Mouse (Mus musculus): ENCODE results near the gene Gm5458. TPM values are rescaled to one million over a fixed set of nuclear protein-coding genes. Genes with fewer than 3 reads are reported as not detected.
"Not testable (repeated sequence)": the region's sequence is repeated elsewhere in the genome, so short reads cannot be mapped to it uniquely, and the experiment has no call there.

The Gm5458 gene
- polyA plus RNA-seq (2014; fragmentation: Nextera tagmentation; extraction: Ambion mirVana), result not detected in 2 replicates

- ATAC-seq (ENCODE audit: insufficient number of reproducible peaks, insufficient read depth, low FRiP score, low read depth); H3K9ac ChIP-seq (replicated peaks; ENCODE audit: low read depth, low read length); H3K4me3 ChIP-seq (ENCODE audit: low read depth, low read length); H3K36me3 ChIP-seq (ENCODE audit: control insufficient read depth, insufficient read depth, low read length); H3K9me3 ChIP-seq (ENCODE audit: control insufficient read depth, low read depth, low read length); H3K4me2 ChIP-seq (replicated peaks; ENCODE audit: low read depth, low read length); H3K27me3 ChIP-seq (ENCODE audit: control insufficient read depth, insufficient read depth, low read length); H3K27ac ChIP-seq (ENCODE audit: low read length); H3K4me1 ChIP-seq (ENCODE audit: control insufficient read depth, insufficient read depth, low read length): not testable (repeated sequence)
- 78% methylated on average over 1 of the region's 2 CpGs for WGBS
Measured at GRCm38 (mm10) chr14:19602481-19602880, at the start of gene Gm5458. Gene Gm5458, minus strand, starts transcription at chr14:19602581.

GRCm38 (mm10) chr14:19646232-19646631, 43.9 kb upstream of the Gm5458 start:
- no peaks in the 10 kb centered on the region for H3K4me1 ChIP-seq (ENCODE audit: control insufficient read depth, insufficient read depth, low read length)
- no peak overlapping the region for H3K4me3 ChIP-seq (ENCODE audit: low read depth, low read length)
- no peaks in the 10 kb centered on the region for H3K9me3 ChIP-seq (ENCODE audit: control insufficient read depth, low read depth, low read length)
- 80% methylated on average over 3 of the region's 3 CpGs for whole genome bisulfite sequencing
- H3K9ac ChIP-seq (replicated peaks; ENCODE audit: low read depth, low read length), result no peak overlapping the region
- no peak for ATAC-seq (ENCODE audit: insufficient number of reproducible peaks, insufficient read depth, low FRiP score, low read depth)
- H3K36me3 ChIP-seq (ENCODE audit: control insufficient read depth, insufficient read depth, low read length), result no peaks in the 10 kb centered on the region
- H3K27me3 ChIP-seq (ENCODE audit: control insufficient read depth, insufficient read depth, low read length), result no peaks in the 10 kb centered on the region
- no peak overlapping the region for H3K4me2 ChIP-seq (replicated peaks; ENCODE audit: low read depth, low read length)
- H3K27ac ChIP-seq (ENCODE audit: low read length), result no peak overlapping the region

GRCm38 (mm10) chr14:19584804-19585667, 17.3 kb downstream of the Gm5458 start, which contains the start of gene Gm2237:
Gene Gm2237, minus strand, starts transcription at chr14:19585135.
- H3K36me3 ChIP-seq (ENCODE audit: control insufficient read depth, insufficient read depth, low read length), result not testable (repeated sequence)
- 0% methylated on average over 15 of the region's 62 CpGs for WGBS
- H3K9ac ChIP-seq (replicated peaks; ENCODE audit: low read depth, low read length), result 0 out of 2 replicates have a peak within 1 kb of the TSS, but pooled peaks have one; percentile 33

GRCm38 (mm10) chr14:19549863-19550262, 52.5 kb downstream of the Gm5458 start, which contains the start of gene Gm2244:
Gene Gm2244, minus strand, starts transcription at chr14:19549963.
- not testable (repeated sequence) for H3K27me3 ChIP-seq (ENCODE audit: control insufficient read depth, insufficient read depth, low read length); H3K36me3 ChIP-seq (ENCODE audit: control insufficient read depth, insufficient read depth, low read length)

More at GRCm38 (mm10) chr14:19584804-19585667, 17.3 kb downstream of the Gm5458 start, which contains the start of gene Gm2237:
- not testable (repeated sequence) for H3K27me3 ChIP-seq (ENCODE audit: control insufficient read depth, insufficient read depth, low read length); ATAC-seq (ENCODE audit: insufficient number of reproducible peaks, insufficient read depth, low FRiP score, low read depth); H3K4me1 ChIP-seq (ENCODE audit: control insufficient read depth, insufficient read depth, low read length); H3K27ac ChIP-seq (ENCODE audit: low read length); H3K9me3 ChIP-seq (ENCODE audit: control insufficient read depth, low read depth, low read length)
- Histone ChIP-seq H3K4me2 (replicated peaks; ENCODE audit: low read depth, low read length) (peak within 1 kb of the TSS; percentile 27), H3K4me3 (ENCODE audit: low read depth, low read length) (peak within 1 kb of the TSS; percentile 38)

More at GRCm38 (mm10) chr14:19549863-19550262, 52.5 kb downstream of the Gm5458 start, which contains the start of gene Gm2244:
- WGBS, result 93% methylated on average over 1 of the region's 3 CpGs
- H3K4me2 ChIP-seq (replicated peaks; ENCODE audit: low read depth, low read length); H3K4me1 ChIP-seq (ENCODE audit: control insufficient read depth, insufficient read depth, low read length); H3K9me3 ChIP-seq (ENCODE audit: control insufficient read depth, low read depth, low read length); H3K27ac ChIP-seq (ENCODE audit: low read length); H3K4me3 ChIP-seq (ENCODE audit: low read depth, low read length); ATAC-seq (ENCODE audit: insufficient number of reproducible peaks, insufficient read depth, low FRiP score, low read depth); H3K9ac ChIP-seq (replicated peaks; ENCODE audit: low read depth, low read length): not testable (repeated sequence)

Other genes starting within 250 kb of the Gm5458 start
- gene Gm21738, start 183.7 kb downstream of the Gm5458 start, polyA plus RNA-seq (2014; fragmentation: Nextera tagmentation; extraction: Ambion mirVana), result 0.71 and 0.77 TPM in 2 replicates
- gene Gm2244, start 52.6 kb downstream of the Gm5458 start, polyA plus RNA-seq (2014; fragmentation: Nextera tagmentation; extraction: Ambion mirVana), result not detected in 2 replicates
- 4.6 and 4.8 TPM in 2 replicates for gene Gm2237, start 17.4 kb downstream of the Gm5458 start, polyA plus RNA-seq (2014; fragmentation: Nextera tagmentation; extraction: Ambion mirVana)
- 81.2 and 90.5 TPM in 2 replicates for gene Nid2, start 148.7 kb upstream of the Gm5458 start, polyA plus RNA-seq (2014; fragmentation: Nextera tagmentation; extraction: Ambion mirVana)
- 218 and 227 TPM in 2 replicates for gene Rtraf, start 221.2 kb upstream of the Gm5458 start, polyA plus RNA-seq (2014; fragmentation: Nextera tagmentation; extraction: Ambion mirVana)